Mouse (Mus musculus) G1E (cell line): ENCODE measurements around the gene Gm10309. TPM values are rescaled to one million over a fixed set of nuclear protein-coding genes. Genes with fewer than 3 reads are reported as not detected.

ENCODE experiments used
- ATAC-seq: 2 replicates; pipeline ENCODE4 v1.8.0; 2016; ENCODE audit warnings: mild to moderate bottlenecking; ENCODE audit not compliant: insufficient number of reproducible peaks, poor library complexity, low FRiP score, severe bottlenecking; ENCODE audit errors: extremely low read depth
- DNase-seq: peaks from one replicate; pipeline ENCODE4 v3.0.0; 2012; ENCODE audit warnings: low spot score
- H3K27me3 ChIP-seq: 2 replicates; pipeline ENCODE4 v1.6.1; 2012; ENCODE audit warnings: mild to moderate bottlenecking, low read length, inconsistent platforms; ENCODE audit not compliant: insufficient read depth
- H3K36me3 ChIP-seq: replicated peaks from 2 replicates; pipeline ENCODE3; 2012; ENCODE audit warnings: mild to moderate bottlenecking, inconsistent platforms
- H3K4me1 ChIP-seq: 2 replicates; pipeline ENCODE4 v1.6.1; 2012; ENCODE audit warnings: low read depth, low read length, inconsistent platforms, mixed read lengths; ENCODE audit not compliant: insufficient read depth
- H3K4me3 ChIP-seq: 2 replicates; pipeline ENCODE4 v1.5.1; 2012; ENCODE audit warnings: low read depth, mild to moderate bottlenecking, inconsistent platforms, low read length, moderate library complexity, mixed read lengths
- H3K9me3 ChIP-seq: replicated peaks from 2 replicates; pipeline ENCODE4 v1.6.1; 2012; ENCODE audit warnings: inconsistent platforms
- CTCF ChIP-seq: IDR thresholded peaks from 2 replicates; pipeline ENCODE4 v1.5.1; 2012; ENCODE audit warnings: low read depth, low read length, inconsistent platforms, mixed read lengths
- GATA1 ChIP-seq: IDR thresholded peaks from 2 replicates; pipeline ENCODE4 v1.6.1; 2012; ENCODE audit warnings: borderline replicate concordance, low read length, inconsistent platforms, mixed read lengths
- GATA2 ChIP-seq: IDR thresholded peaks from 2 replicates; pipeline ENCODE4 v1.6.1; 2012; ENCODE audit warnings: low read depth, low read length, inconsistent platforms, borderline replicate concordance
- POLR2AphosphoS5 ChIP-seq: IDR thresholded peaks from 2 replicates; pipeline ENCODE4 v1.6.1; 2012; ENCODE audit warnings: low read depth, low read length, inconsistent platforms; ENCODE audit not compliant: insufficient replicate concordance
- TAL1 ChIP-seq: conservative IDR thresholded peaks from 2 replicates; pipeline ENCODE4 v1.6.1; 2012; ENCODE audit warnings: low read depth, low read length, inconsistent platforms, mixed read lengths
- polyA plus RNA-seq: library from polyadenylated mRNA; stranded (reverse); fragments of >175 nt; gene quantifications from 2 replicates; pipeline ENCODE4 v1.2.3, GENCODE M21; 2012
- total RNA-seq, 2 experiments: library from RNA; stranded (forward) in 1 of 2; stranded (reverse) in 1 of 2; fragments of 200-1000 nt in 1 of 2; fragments of >200 nt in 1 of 2; fragmentation: Nextera tagmentation in 1 of 2; gene quantifications; 2 replicates each; pipeline ENCODE4 v1.2.3; 2014 to 2017

Gm10309 gene
- total and polyA plus RNA-seq, 3 experiments, result 0.11 TPM; not detected in 2

GRCm38 (mm10) chr17:86470160-86470559 lies 34.9 kb downstream of the Gm10309 start:
- TF ChIP-seq TAL1, result no peak
- no peak for TF ChIP-seq CTCF
- no peak for TF ChIP-seq GATA2
- no peak for TF ChIP-seq POLR2AphosphoS5
- no peak for TF ChIP-seq GATA1
- no peaks in the 10 kb centered on the region for H3K4me1 ChIP-seq
- no peak overlapping the region for H3K4me3 ChIP-seq
- H3K9me3 ChIP-seq, result peaks cover 25% of the 10 kb centered on the region
- ATAC-seq (no peak), DNase-seq (no peak)
- no peaks in the 10 kb centered on the region; the same call in 1 of the 2 replicates for H3K27me3 ChIP-seq
- no peaks in the 10 kb centered on the region for H3K36me3 ChIP-seq

GRCm38 (mm10) chr17:86467967-86468366 lies 37.1 kb downstream of the Gm10309 start:
- no peak for ATAC-seq
- Histone ChIP-seq H3K4me3 (no peak overlapping the region), H3K9me3 (peaks cover 25% of the 10 kb centered on the region), H3K36me3 (no peaks in the 10 kb centered on the region), H3K4me1 (no peaks in the 10 kb centered on the region), H3K27me3 (no peaks in the 10 kb centered on the region; the same call in 1 of the 2 replicates)
- DNase-seq, result no peak
- no peak for TF ChIP-seq POLR2AphosphoS5
- TF ChIP-seq GATA1, result no peak
- no peak for TF ChIP-seq CTCF
- no peak for TF ChIP-seq GATA2
- TF ChIP-seq TAL1, result no peak

- TF ChIP-seq CTCF (no peak), GATA1 (no peak), POLR2AphosphoS5 (no peak), GATA2 (no peak), TAL1 (no peak)
- no peak for DNase-seq
- no peaks in the 10 kb centered on the region for H3K4me1 ChIP-seq
Measured at GRCm38 (mm10) chr17:86467291-86467898, 37.6 kb downstream of the Gm10309 start.

GRCm38 (mm10) chr17:86466871-86467270 lies 38.2 kb downstream of the Gm10309 start:
- no peak overlapping the region for H3K4me3 ChIP-seq
- TF ChIP-seq TAL1, result no peak
- no peak for TF ChIP-seq POLR2AphosphoS5
- no peak for TF ChIP-seq CTCF
- TF ChIP-seq GATA2, result no peak
- no peak for TF ChIP-seq GATA1
- ATAC-seq, result no peak
- DNase-seq, result no peak
- H3K36me3 ChIP-seq, result no peaks in the 10 kb centered on the region
- H3K9me3 ChIP-seq, result peaks cover 25% of the 10 kb centered on the region
- no peaks in the 10 kb centered on the region; the same call in 1 of the 2 replicates for H3K27me3 ChIP-seq
- H3K4me1 ChIP-seq, result no peaks in the 10 kb centered on the region

More at GRCm38 (mm10) chr17:86467291-86467898, 37.6 kb downstream of the Gm10309 start:
- no peaks in the 10 kb centered on the region; the same call in 1 of the 2 replicates for H3K27me3 ChIP-seq
- no peaks in the 10 kb centered on the region for H3K36me3 ChIP-seq
- no peak overlapping the region for H3K4me3 ChIP-seq
- ATAC-seq, result no peak
- H3K9me3 ChIP-seq, result peaks cover 25% of the 10 kb centered on the region

GRCm38 (mm10) chr17:86466412-86466811 lies 38.6 kb downstream of the Gm10309 start:
- DNase-seq, result no peak
- no peaks in the 10 kb centered on the region; the same call in 1 of the 2 replicates for H3K27me3 ChIP-seq
- H3K36me3 ChIP-seq, result no peaks in the 10 kb centered on the region
- no peak overlapping the region for H3K4me3 ChIP-seq
- peaks cover 25% of the 10 kb centered on the region for H3K9me3 ChIP-seq
- TF ChIP-seq POLR2AphosphoS5 (no peak), TAL1 (no peak)
- no peaks in the 10 kb centered on the region for H3K4me1 ChIP-seq
- ATAC-seq, result no peak

GRCm38 (mm10) chr17:86465865-86466264 lies 39.2 kb downstream of the Gm10309 start:
- TF ChIP-seq GATA1 (no peak), TAL1 (no peak), POLR2AphosphoS5 (no peak), CTCF (no peak), GATA2 (no peak)
- no peaks in the 10 kb centered on the region for H3K36me3 ChIP-seq
- DNase-seq, result no peak
- peaks cover 25% of the 10 kb centered on the region for H3K9me3 ChIP-seq
- ATAC-seq, result no peak
- H3K4me1 ChIP-seq, result no peaks in the 10 kb centered on the region
- H3K27me3 ChIP-seq, result no peaks in the 10 kb centered on the region; the same call in 1 of the 2 replicates
- no peak overlapping the region for H3K4me3 ChIP-seq
